Mouse (Mus musculus) hindbrain, embryonic 11.5 days (tissue): ENCODE data around the gene Eif1. TPM values are rescaled to one million over a fixed set of nuclear protein-coding genes. Genes with fewer than 3 reads are reported as not detected.
A peak's percentile ranks its signal among the peaks of the same experiment; 100 is the strongest.
"Not testable (repeated sequence)": the region's sequence is repeated elsewhere in the genome, so short reads cannot be mapped to it uniquely, and the experiment has no call there.

Source experiments
- ATAC-seq: fragments of 200-750 bp; cut with Nextera tagmentation; 2 replicates; pipeline ENCODE4 v1.8.0; 2017; ENCODE audit warnings: mild to moderate bottlenecking, moderate TSS enrichment, moderate library complexity; ENCODE audit not compliant: low FRiP score
- DNase-seq: peaks from one replicate; pipeline ENCODE4 v3.0.0-alpha.2; 2015; ENCODE audit warnings: low spot score
- H3K27ac ChIP-seq: fragments of 300-500 bp; sonication (generic); 2 replicates; pipeline ENCODE4 v1.5.1; 2014; ENCODE audit warnings: mild to moderate bottlenecking, low read depth, low read length
- H3K27me3 ChIP-seq: fragments of 300-500 bp; sonication (generic); 2 replicates; pipeline ENCODE4 v1.6.1; 2014; ENCODE audit warnings: mild to moderate bottlenecking, low read length, moderate library complexity, mixed read lengths; ENCODE audit not compliant: control insufficient read depth, insufficient read depth
- H3K36me3 ChIP-seq: fragments of 300-500 bp; sonication (generic); 2 replicates; pipeline ENCODE4 v1.6.1; 2014; ENCODE audit warnings: mild to moderate bottlenecking, low read length, moderate library complexity, mixed read lengths; ENCODE audit not compliant: control insufficient read depth, insufficient read depth
- H3K4me1 ChIP-seq: fragments of 300-500 bp; sonication (generic); replicated peaks from 2 replicates; pipeline ENCODE4 v1.6.1; 2014; ENCODE audit warnings: low read length, mixed read lengths; ENCODE audit not compliant: control insufficient read depth, insufficient read depth
- H3K4me2 ChIP-seq: fragments of 300-500 bp; sonication (generic); replicated peaks from 2 replicates; pipeline ENCODE4 v1.6.1; 2014; ENCODE audit warnings: mild to moderate bottlenecking, low read depth, low read length
- H3K4me3 ChIP-seq: fragments of 300-500 bp; sonication (generic); 2 replicates; pipeline ENCODE4 v1.5.1; 2014; ENCODE audit warnings: low read depth, low read length
- H3K9ac ChIP-seq: fragments of 300-500 bp; sonication (generic); 2 replicates; pipeline ENCODE4 v1.6.1; 2014; ENCODE audit warnings: low read depth, low read length
- H3K9me3 ChIP-seq: fragments of 300-500 bp; sonication (generic); 2 replicates; pipeline ENCODE4 v1.6.1; 2016; ENCODE audit warnings: low read length; ENCODE audit not compliant: control insufficient read depth
- WGBS: fragments of 180-500 bp; shearing (Covaris S2); extraction: QIAGEN DNeasy Blood & Tissue Kit; methylation state at CpG from one replicate; pipeline ENCODE4 v1.1.7; 2014; 5-methylcytosine and 5-hydroxymethylcytosine counted together
- polyA plus RNA-seq: library from polyadenylated mRNA; unstranded; fragments of >200 nt; fragmentation: Nextera tagmentation; extraction: Ambion mirVana; gene quantifications from 2 replicates; pipeline ENCODE4 v1.2.1, GENCODE M21; 2014

Eif1 gene
- polyA plus RNA-seq, 1 experiment from 2014 or later: 1,853 TPM

DNA sequence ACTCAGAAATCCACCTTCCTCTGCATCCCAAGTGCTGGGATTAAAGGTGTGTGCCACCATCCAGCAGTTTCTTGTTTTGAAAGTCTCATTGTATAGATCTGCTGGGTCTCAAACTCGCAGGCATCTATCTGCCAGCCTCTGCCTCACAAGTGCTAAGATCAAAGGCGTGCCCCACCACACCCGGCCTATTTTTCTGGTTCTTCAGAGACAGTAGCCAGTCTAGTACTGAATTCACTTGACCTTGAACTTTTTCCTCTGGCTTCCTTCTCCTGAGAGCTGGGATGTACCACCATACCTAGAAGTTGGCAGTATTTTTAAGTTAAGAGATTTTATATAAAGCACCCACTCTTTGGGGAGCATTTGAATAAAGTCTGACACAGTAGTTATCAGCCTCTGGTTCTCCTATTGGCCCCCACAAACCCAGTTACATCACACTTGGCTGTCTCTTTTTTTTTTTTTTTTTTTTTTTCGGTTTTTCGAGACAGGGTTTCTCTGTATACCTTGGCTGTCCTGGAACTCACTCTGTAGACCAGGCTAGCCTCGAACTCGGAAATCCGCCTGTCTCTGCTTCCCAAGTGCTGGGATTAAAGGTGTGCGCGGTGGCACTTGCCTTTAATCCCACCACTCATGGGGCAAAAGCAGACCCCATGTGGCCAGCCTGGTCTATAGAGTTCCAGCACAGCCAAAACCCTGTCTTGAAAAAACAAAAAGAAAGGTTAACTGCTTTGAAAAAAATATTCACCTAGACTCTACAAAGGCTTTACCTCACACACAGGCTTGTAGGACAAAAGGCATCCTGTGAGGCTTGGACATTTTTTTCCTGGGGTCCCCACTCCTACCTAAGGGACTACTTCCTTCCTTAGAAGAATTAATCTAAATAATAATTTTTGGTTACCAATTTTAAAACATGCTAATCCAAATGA, 895 bp upstream of the Eif1 start:
- ATAC-seq (no peak), DNase-seq (no peak)
- H3K4me1 ChIP-seq: no peaks in the 10 kb centered on the region
- no peaks in the 10 kb centered on the region for H3K36me3 ChIP-seq
- WGBS: 88% methylated on average over 10 of the region's 10 CpGs
- no peaks in the 10 kb centered on the region for H3K9me3 ChIP-seq
- H3K4me3 ChIP-seq: peak overlapping the region; percentile 88; the same call in 1 of the 2 replicates
- H3K4me2 ChIP-seq: peak overlapping the region; percentile 33
- H3K27ac ChIP-seq: peak overlapping the region; percentile 17; the same call in 1 of the 2 replicates
- H3K9ac ChIP-seq: peak overlapping the region; percentile 4; the same call in 1 of the 2 replicates
- no peaks in the 10 kb centered on the region for H3K27me3 ChIP-seq

DNA sequence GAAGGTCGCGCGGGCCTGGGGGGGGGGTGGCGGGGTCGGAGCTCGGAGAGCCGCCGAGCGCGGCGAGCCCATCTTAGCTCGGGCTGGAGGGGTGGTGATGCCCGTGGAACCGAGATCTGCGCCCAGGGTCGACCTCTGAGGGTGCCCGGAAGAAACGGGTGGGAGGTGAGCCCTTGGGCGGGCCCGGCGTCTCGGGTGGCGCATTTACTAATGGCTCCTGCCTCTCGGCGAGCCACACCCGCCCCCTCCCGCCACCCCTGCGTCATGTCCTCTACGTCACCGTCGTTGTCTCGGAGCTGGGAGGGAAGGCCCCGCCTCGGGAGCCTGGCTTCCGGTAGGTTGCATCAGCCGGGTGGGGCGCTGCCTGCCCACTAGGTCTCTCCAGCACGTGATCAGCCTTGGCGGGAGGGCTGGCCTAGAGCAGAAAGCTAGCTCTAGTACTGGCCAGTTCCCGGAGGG, 516 bp downstream of the Eif1 start:
- peak overlapping the region; percentile 95 for H3K9ac ChIP-seq
- DNase-seq (peak; percentile 97), ATAC-seq (peak; percentile 86)
- H3K4me3 ChIP-seq: peak overlapping the region; percentile 88
- WGBS: under 1% methylated on average over 28 of the region's 40 CpGs
- peak overlapping the region; percentile 96 for H3K27ac ChIP-seq
- no peaks in the 10 kb centered on the region for H3K9me3 ChIP-seq
- no peaks in the 10 kb centered on the region for H3K36me3 ChIP-seq
- H3K27me3 ChIP-seq: no peaks in the 10 kb centered on the region
- peak overlapping the region; percentile 72 for H3K4me2 ChIP-seq
- no peaks in the 10 kb centered on the region for H3K4me1 ChIP-seq

DNA sequence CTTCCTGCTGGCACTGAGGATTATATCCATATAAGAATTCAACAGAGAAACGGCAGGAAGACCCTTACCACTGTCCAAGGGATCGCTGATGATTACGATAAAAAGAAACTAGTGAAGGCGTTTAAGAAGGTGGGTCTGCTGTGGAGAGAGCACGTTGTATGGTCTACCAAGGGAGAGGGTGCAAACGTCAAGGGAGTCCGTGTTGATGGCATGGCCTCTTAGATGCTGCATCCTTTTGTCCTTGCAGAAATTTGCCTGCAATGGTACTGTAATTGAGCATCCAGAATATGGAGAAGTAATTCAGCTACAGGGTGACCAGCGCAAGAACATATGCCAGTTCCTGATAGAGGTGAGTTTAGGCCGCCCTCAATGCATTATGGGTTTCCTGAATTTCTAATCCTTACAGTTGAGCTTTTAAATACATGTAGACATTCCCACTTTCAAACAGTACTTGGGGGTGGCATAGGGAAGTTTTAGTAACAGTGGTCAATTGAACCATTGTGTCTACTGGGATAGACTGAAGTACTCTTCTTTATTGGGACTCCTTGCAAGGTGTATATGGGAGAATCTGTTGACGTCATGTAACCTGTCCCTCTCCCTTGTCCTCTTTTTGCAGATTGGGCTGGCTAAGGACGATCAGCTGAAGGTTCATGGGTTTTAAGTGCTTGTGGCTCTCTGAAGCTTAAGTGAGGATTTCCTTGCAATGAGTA, 1.2 kb downstream of the Eif1 start:
- peak overlapping the region; percentile 88 for H3K4me3 ChIP-seq
- not testable (repeated sequence) for H3K27me3 ChIP-seq, H3K36me3 ChIP-seq, ATAC-seq, DNase-seq, H3K9me3 ChIP-seq, H3K4me1 ChIP-seq
- 21% methylated on average over 11 of the region's 11 CpGs for WGBS
- peak overlapping the region; percentile 95 for H3K9ac ChIP-seq
- peak overlapping the region; percentile 27; the same call in 1 of the 2 replicates for H3K27ac ChIP-seq
- H3K4me2 ChIP-seq: peak overlapping the region; percentile 72

DNA sequence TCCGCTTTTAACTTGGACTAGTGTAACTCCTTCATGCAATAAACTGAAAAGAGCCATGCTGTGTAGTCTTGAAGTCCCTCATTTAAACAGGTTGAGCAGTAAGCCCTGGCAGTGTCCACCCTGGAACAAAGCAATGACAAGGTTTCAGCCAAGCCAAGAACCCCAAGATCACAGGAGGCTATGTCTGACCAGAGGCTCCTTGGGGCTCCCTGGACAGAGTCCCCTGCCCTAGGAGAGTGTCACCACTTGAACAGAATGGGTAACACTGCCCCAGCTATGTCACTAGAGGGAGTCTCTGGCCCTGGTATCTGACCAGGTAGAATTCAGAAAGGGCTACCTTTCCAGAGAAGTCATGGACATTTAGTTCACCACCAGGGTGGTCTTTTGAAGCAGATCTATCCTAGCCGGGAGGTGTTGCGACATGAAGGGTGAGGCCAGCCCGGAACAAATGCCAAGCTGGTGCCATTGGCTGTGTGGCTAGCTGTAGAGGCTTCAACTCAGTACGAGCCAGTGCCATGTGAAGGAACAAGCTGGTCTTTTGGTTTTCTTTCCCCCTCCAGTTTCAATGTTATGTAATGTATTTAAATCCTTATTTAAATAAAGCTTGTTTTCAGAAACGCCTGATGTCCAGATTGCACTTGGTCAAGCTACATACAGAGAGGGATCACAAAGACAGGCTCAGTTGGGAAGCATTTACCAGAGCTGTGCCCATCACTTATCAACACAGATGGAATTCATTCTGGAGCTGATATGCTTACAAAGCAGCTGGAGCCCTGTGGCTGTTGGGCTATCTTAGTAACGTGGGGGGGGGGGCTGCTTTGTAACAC, 2.0 kb downstream of the Eif1 start:
- H3K9me3 ChIP-seq, H3K9ac ChIP-seq, H3K4me1 ChIP-seq, H3K27me3 ChIP-seq, H3K4me3 ChIP-seq, H3K36me3 ChIP-seq, DNase-seq, H3K27ac ChIP-seq, H3K4me2 ChIP-seq, ATAC-seq: not testable (repeated sequence)
- 88% methylated on average over 7 of the region's 7 CpGs for WGBS

DNA sequence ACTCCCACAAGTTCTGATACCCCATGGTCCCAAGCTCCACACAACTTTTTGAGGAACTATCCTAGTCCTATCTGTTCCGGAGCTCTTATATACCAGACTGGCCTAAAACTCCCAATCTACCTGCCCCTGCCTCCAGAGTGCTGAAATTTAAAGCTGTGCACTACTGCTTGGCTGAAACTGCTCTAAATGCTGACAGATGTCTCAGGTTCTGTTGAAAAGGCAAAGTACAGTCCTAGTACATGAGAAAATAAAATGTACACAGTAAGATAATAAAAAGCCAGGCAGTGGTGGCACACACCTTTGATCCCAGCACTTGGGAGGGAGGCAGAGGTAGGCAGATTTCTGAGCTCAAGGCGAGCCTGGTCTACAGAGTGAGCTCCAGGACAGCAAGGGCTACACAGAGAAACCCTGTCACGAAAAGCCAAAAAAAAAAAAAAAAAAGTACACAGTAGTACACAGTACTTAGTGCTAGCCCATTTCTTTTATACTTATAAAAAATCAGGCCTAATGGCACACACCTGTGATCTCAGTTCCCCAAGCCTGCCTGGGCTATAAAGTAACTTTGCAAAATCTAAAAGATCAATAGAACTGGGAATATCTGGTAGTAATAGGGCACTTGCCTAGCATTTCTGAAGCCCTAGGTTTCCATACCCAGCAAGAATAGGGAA, 3.0 kb downstream of the Eif1 start:
- ATAC-seq (no peak), DNase-seq (no peak)
- Histone ChIP-seq H3K4me2 (no peak overlapping the region), H3K27me3 (no peaks in the 10 kb centered on the region), H3K27ac (no peak overlapping the region), H3K36me3 (no peaks in the 10 kb centered on the region), H3K9me3 (no peaks in the 10 kb centered on the region), H3K9ac (no peak overlapping the region), H3K4me3 (no peak overlapping the region), H3K4me1 (no peaks in the 10 kb centered on the region)
- 66% methylated on average over 3 of the region's 3 CpGs for WGBS

DNA sequence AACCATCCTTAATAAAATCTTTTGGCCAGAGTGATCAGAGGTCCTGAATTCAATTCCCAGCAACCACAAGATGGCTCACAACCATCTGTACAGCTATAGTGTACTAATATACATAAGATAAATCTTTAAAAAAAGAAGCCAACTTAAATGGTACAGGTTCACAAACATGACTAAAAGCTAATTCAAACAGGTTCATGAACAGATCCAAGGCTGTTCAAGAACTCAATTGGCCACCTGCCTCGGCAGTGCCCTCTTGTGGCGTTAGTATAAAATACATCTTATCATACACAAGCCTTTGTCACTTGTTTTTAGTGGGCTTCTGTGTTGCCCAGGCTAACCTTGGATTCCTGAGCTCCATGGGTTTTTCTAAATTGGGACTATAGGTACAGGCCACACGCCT, 3.9 kb downstream of the Eif1 start:
- no peaks in the 10 kb centered on the region for H3K27me3 ChIP-seq
- H3K9ac ChIP-seq: no peak overlapping the region
- peak; percentile 85 for DNase-seq
- H3K27ac ChIP-seq: no peak overlapping the region
- H3K4me2 ChIP-seq: no peak overlapping the region
- WGBS: 13% methylated on average over 3 of the region's 3 CpGs
- no peak overlapping the region for H3K4me3 ChIP-seq
- H3K9me3 ChIP-seq: no peaks in the 10 kb centered on the region
- H3K4me1 ChIP-seq: no peaks in the 10 kb centered on the region
- no peak for ATAC-seq
- no peaks in the 10 kb centered on the region for H3K36me3 ChIP-seq

DNA sequence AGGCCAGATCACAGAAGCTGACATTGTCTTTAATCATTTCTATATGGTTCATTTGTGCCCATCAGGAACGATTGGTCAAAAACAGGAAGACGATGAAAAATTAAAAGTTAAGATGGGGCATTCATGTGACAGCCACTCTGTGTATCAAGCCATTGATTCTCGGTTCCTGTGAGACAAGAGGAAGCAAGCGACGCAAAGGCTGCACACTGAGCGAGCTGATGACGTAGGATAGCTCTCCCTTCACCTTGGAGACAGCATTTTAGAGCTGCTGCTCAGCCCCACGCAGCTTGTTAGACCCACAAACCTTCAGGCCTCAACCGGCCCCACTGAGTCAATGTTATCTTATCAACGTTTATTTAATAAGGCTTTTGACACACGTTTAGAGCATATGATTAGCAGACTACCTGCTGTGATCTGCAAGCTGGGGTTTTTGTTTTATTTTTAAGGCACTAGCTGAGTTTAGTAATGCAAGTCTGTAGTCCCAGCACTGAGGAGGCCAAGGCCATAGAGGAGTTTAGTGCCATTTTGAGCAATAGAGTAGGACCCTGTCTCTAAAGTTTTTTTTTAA, 5.5 kb downstream of the Eif1 start:
- H3K9me3 ChIP-seq: no peaks in the 10 kb centered on the region
- no peaks in the 10 kb centered on the region for H3K4me1 ChIP-seq
- no peak for ATAC-seq
- H3K4me3 ChIP-seq: no peak overlapping the region
- no peak overlapping the region for H3K4me2 ChIP-seq
- H3K27me3 ChIP-seq: no peaks in the 10 kb centered on the region
- H3K36me3 ChIP-seq: no peaks in the 10 kb centered on the region
- DNase-seq: no peak
- no peak overlapping the region for H3K27ac ChIP-seq
- no peak overlapping the region for H3K9ac ChIP-seq
- 57% methylated on average over 11 of the region's 11 CpGs for WGBS

DNA sequence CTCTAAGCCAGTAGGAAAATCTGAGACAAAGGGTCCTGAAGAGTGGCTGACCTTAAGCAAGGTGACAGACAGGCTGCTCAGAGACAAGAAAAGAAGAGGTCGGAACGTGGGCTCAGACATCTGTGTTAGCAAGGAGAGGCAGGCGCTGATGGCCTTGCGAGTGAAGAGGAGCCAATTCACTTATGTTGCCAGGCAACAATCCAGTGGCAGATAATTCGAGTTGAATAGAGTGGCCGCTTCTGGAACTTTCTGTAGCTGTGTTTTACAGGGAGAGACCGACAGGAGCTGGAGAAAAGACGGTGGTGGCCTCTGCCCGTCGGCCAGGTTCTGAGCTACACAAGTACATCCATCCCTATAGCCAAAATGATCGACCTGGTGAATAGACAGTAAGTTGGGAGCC, 7.6 kb downstream of the Eif1 start:
- Histone ChIP-seq H3K36me3 (no peaks in the 10 kb centered on the region), H3K4me2 (no peak overlapping the region), H3K4me3 (no peak overlapping the region), H3K27me3 (no peaks in the 10 kb centered on the region), H3K27ac (no peak overlapping the region), H3K4me1 (no peaks in the 10 kb centered on the region), H3K9ac (no peak overlapping the region), H3K9me3 (no peaks in the 10 kb centered on the region)
- no peak for ATAC-seq
- 55% methylated on average over 11 of the region's 11 CpGs for WGBS
- DNase-seq: peak; percentile 10
